Mouse (Mus musculus): ENCODE measurements around the gene Sipa1l1.

GRCm38 (mm10) chr12:82256012-82256411 is 86.9 kb downstream of the Sipa1l1 start:
- TF ChIP-seq POLR2A (IDR thresholded peaks at IDR 0.05; ENCODE audit: low read depth, low read length) (no peak), CTCF (IDR thresholded peaks at IDR 0.05; ENCODE audit: borderline replicate concordance, insufficient read depth, low read length) (no peak)

Data from embryonic fibroblast, embryonic 13.5 days (primary cell).